Mouse (Mus musculus) liver, adult 2 months (tissue): ENCODE measurements around the gene Sh2b3. TPM values are rescaled to one million over a fixed set of nuclear protein-coding genes. Genes with fewer than 3 reads are reported as not detected.

ENCODE experiments used
- DNase-seq: peaks from one replicate; pipeline ENCODE4 v3.0.0-alpha.2; 2011; ENCODE audit warnings: low read depth, low spot score; ENCODE audit errors: extremely low read depth
- H3K27ac ChIP-seq: fragments of 200-500 bp; replicated peaks from 2 replicates; pipeline ENCODE4 v1.5.1; 2012; ENCODE audit warnings: low read depth, mild to moderate bottlenecking, control low read depth, inconsistent platforms, low read length; ENCODE audit not compliant: insufficient read depth
- H3K27me3 ChIP-seq: fragments of 200-500 bp; 2 replicates; pipeline ENCODE4 v1.6.1; 2012; ENCODE audit warnings: mild to moderate bottlenecking, moderate library complexity, low read length, inconsistent platforms; ENCODE audit not compliant: control insufficient read depth, insufficient read depth
- H3K36me3 ChIP-seq: fragments of 200-500 bp; 2 replicates; pipeline ENCODE4 v1.6.1; 2012; ENCODE audit warnings: low read length, inconsistent platforms; ENCODE audit not compliant: control insufficient read depth, insufficient read depth
- H3K4me1 ChIP-seq: fragments of 200-500 bp; 2 replicates; pipeline ENCODE4 v1.6.1; 2011; ENCODE audit warnings: low read length; ENCODE audit not compliant: control insufficient read depth, insufficient read depth
- H3K4me3 ChIP-seq: fragments of 200-500 bp; 2 replicates; pipeline ENCODE4 v1.5.1; 2011; ENCODE audit warnings: low read depth, mild to moderate bottlenecking, control low read depth, low read length, moderate library complexity; ENCODE audit not compliant: insufficient read depth
- H3K79me2 ChIP-seq: fragments of 200-500 bp; 2 replicates; pipeline ENCODE4 v1.6.1; 2012; ENCODE audit warnings: inconsistent platforms, mild to moderate bottlenecking, low read length, moderate library complexity; ENCODE audit not compliant: control insufficient read depth, insufficient read depth
- H3K9ac ChIP-seq: fragments of 200-500 bp; 2 replicates; pipeline ENCODE4 v1.6.1; 2012; ENCODE audit warnings: low read depth, mild to moderate bottlenecking, control low read depth, inconsistent platforms, low read length
- CTCF ChIP-seq: fragments of 200-500 bp; IDR thresholded peaks from 2 replicates; pipeline ENCODE4 v1.5.1; 2011; ENCODE audit warnings: low read depth, low read length, control low read depth
- POLR2A ChIP-seq: fragments of 200-500 bp; IDR thresholded peaks from 2 replicates; pipeline ENCODE4 v1.6.1; 2011; ENCODE audit warnings: low read length, control low read depth; ENCODE audit not compliant: insufficient read depth; ENCODE audit errors: extremely low read depth
- WGBS: fragments of 180-500 bp; shearing (Covaris S2); methylation state at CpG from one replicate; pipeline ENCODE4 v1.1.7; 2018; 5-methylcytosine and 5-hydroxymethylcytosine counted together
- polyA plus RNA-seq: library from polyadenylated mRNA; depleted of rRNA; stranded (reverse); fragments of >200 nt; gene quantifications from 2 replicates; pipeline ENCODE4 v1.2.3, GENCODE M21; 2012
- total RNA-seq: library from RNA; depleted of rRNA; stranded (reverse); fragments of >200 nt; gene quantifications from 2 replicates; pipeline ENCODE4 v1.2.3, GENCODE M21; 2014

Gene Sh2b3
- total and polyA plus RNA-seq, 2 experiments: 7.0 to 14.2 TPM

- no peak overlapping the region for H3K4me3 ChIP-seq
- no peaks in the 10 kb centered on the region for H3K27me3 ChIP-seq
- 94% methylated on average over 2 of the region's 2 CpGs for WGBS
- peaks cover 2% of the 10 kb centered on the region; the same call in 1 of the 2 replicates for H3K36me3 ChIP-seq
- TF ChIP-seq POLR2A: no peak
- no peak for TF ChIP-seq CTCF
- no peak for DNase-seq
- H3K4me1 ChIP-seq: peaks cover 33% of the 10 kb centered on the region
- H3K79me2 ChIP-seq: peaks cover 77% of the 10 kb centered on the region
- H3K27ac ChIP-seq: peak overlapping the region; percentile 47
- peak overlapping the region; percentile 20 for H3K9ac ChIP-seq
Observed at GRCm38 (mm10) chr5:121833159-121833558, 4.3 kb downstream of the Sh2b3 start.

GRCm38 (mm10) chr5:121832376-121833155 is 4.9 kb downstream of the Sh2b3 start:
- peak overlapping the region; percentile 9; the same call in 1 of the 2 replicates for H3K27ac ChIP-seq
- H3K36me3 ChIP-seq: peaks cover 8% of the 10 kb centered on the region; the same call in 1 of the 2 replicates
- no peak for DNase-seq

DNA sequence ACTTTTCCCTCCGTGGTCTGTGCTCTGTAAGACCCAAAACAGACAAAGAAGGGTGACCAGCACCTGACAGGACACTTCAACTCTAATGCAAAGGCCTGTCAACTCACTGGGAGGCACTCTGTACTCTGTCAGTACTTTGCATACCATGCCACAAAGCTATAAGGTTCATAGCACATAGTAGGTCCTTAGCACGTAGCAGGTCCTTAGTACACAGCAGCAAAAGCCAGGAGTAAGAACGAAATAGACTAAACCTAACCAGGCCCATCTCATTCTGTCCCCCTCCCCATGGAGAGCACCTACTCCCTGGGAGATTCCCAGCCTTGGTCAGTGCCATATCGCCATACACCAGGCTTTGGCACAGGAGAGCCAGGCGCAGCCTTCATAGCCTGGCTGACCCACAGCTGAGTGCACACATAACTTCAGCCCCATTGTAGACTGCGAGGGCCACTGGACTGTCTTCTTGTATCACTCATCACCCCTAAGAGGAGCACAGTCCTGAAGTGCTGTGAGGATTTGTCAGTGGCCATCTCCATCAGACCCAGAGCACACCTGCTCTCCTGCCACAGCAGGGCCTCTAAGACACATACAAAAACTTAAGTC is 6.3 kb downstream of the Sh2b3 start:
- no peak overlapping the region for H3K4me3 ChIP-seq
- no peak overlapping the region for H3K9ac ChIP-seq
- no peaks in the 10 kb centered on the region for H3K27me3 ChIP-seq
- peaks cover 28% of the 10 kb centered on the region for H3K4me1 ChIP-seq
- H3K36me3 ChIP-seq: peaks cover 14% of the 10 kb centered on the region; the same call in 1 of the 2 replicates
- no peak for DNase-seq
- H3K27ac ChIP-seq: no peak overlapping the region
- TF ChIP-seq POLR2A: no peak
- TF ChIP-seq CTCF: no peak
- WGBS: 86% methylated on average over 6 of the region's 6 CpGs
- peaks cover 82% of the 10 kb centered on the region for H3K79me2 ChIP-seq

More at GRCm38 (mm10) chr5:121832376-121833155, 4.9 kb downstream of the Sh2b3 start:
- TF ChIP-seq POLR2A: no peak
- no peak for TF ChIP-seq CTCF
- no peaks in the 10 kb centered on the region for H3K27me3 ChIP-seq
- H3K4me1 ChIP-seq: peaks cover 31% of the 10 kb centered on the region
- H3K4me3 ChIP-seq: peak overlapping the region; percentile 9; the same call in 1 of the 2 replicates
- no peak overlapping the region for H3K9ac ChIP-seq
- peaks cover 82% of the 10 kb centered on the region for H3K79me2 ChIP-seq
- WGBS: 71% methylated on average over 6 of the region's 6 CpGs

GRCm38 (mm10) chr5:121828491-121829432 is 8.7 kb downstream of the Sh2b3 start:
- Histone ChIP-seq H3K27ac (no peak overlapping the region), H3K36me3 (peaks cover 15% of the 10 kb centered on the region; the same call in 1 of the 2 replicates), H3K79me2 (peaks cover 72% of the 10 kb centered on the region), H3K27me3 (no peaks in the 10 kb centered on the region), H3K9ac (no peak overlapping the region), H3K4me1 (peaks cover 24% of the 10 kb centered on the region), H3K4me3 (no peak overlapping the region)
- TF ChIP-seq CTCF (no peak), POLR2A (no peak)
- DNase-seq: no peak
- WGBS: 90% methylated on average over 82 of the region's 82 CpGs

- Histone ChIP-seq H3K9ac (no peak overlapping the region), H3K27ac (no peak overlapping the region), H3K4me3 (no peak overlapping the region), H3K79me2 (peaks cover 70% of the 10 kb centered on the region), H3K4me1 (peaks cover 28% of the 10 kb centered on the region), H3K27me3 (no peaks in the 10 kb centered on the region), H3K36me3 (peaks cover 15% of the 10 kb centered on the region; the same call in 1 of the 2 replicates)
- 82% methylated on average over 4 of the region's 4 CpGs for WGBS
- TF ChIP-seq CTCF (no peak), POLR2A (no peak)
- DNase-seq: no peak
Observed at GRCm38 (mm10) chr5:121827876-121828275, 9.6 kb downstream of the Sh2b3 start.
